Mouse (Mus musculus) intestine, embryonic 15.5 days (tissue): ENCODE measurements around the gene U2surp. TPM values are rescaled to one million over a fixed set of nuclear protein-coding genes. Genes with fewer than 3 reads are reported as not detected.
"Not testable (repeated sequence)": the region's sequence is repeated elsewhere in the genome, so short reads cannot be mapped to it uniquely, and the experiment has no call there.

Experiments
- ATAC-seq: fragments of 200-750 bp; cut with Nextera tagmentation; 2 replicates; pipeline ENCODE4 v1.8.0; 2017; ENCODE audit warnings: moderate TSS enrichment, moderate library complexity
- H3K27ac ChIP-seq: fragments of 300-500 bp; sonication (generic); 2 replicates; pipeline ENCODE4 v1.5.1; 2015; ENCODE audit warnings: mild to moderate bottlenecking, inconsistent platforms
- H3K27me3 ChIP-seq: fragments of 300-500 bp; sonication (generic); replicated peaks from 2 replicates; pipeline ENCODE4 v1.6.1; 2015; ENCODE audit warnings: inconsistent platforms
- H3K36me3 ChIP-seq: fragments of 300-500 bp; sonication (generic); 2 replicates; pipeline ENCODE4 v1.6.1; 2015; ENCODE audit warnings: inconsistent platforms
- H3K4me1 ChIP-seq: fragments of 300-500 bp; sonication (generic); replicated peaks from 2 replicates; pipeline ENCODE4 v1.6.1; 2015; ENCODE audit warnings: inconsistent platforms
- H3K4me2 ChIP-seq: fragments of 300-500 bp; sonication (generic); replicated peaks from 2 replicates; pipeline ENCODE4 v1.6.1; 2015; ENCODE audit warnings: mild to moderate bottlenecking, inconsistent platforms
- H3K4me3 ChIP-seq: fragments of 300-500 bp; sonication (generic); replicated peaks from 2 replicates; pipeline ENCODE4 v1.5.1; 2015; ENCODE audit warnings: inconsistent platforms
- H3K9ac ChIP-seq: fragments of 300-500 bp; sonication (generic); 2 replicates; pipeline ENCODE4 v1.6.1; 2015; ENCODE audit warnings: inconsistent platforms
- H3K9me3 ChIP-seq: fragments of 300-500 bp; sonication (generic); 2 replicates; pipeline ENCODE4 v1.6.1; 2016; ENCODE audit warnings: inconsistent platforms
- WGBS: fragments of 180-500 bp; shearing (Covaris S2); methylation state at CpG from one replicate; pipeline ENCODE4 v1.1.7; 2015; 5-methylcytosine and 5-hydroxymethylcytosine counted together
- polyA plus RNA-seq: library from polyadenylated mRNA; unstranded; fragments of >200 nt; fragmentation: Nextera tagmentation; extraction: Ambion mirVana; gene quantifications from 2 replicates; pipeline ENCODE4 v1.2.1, GENCODE M21; 2015

U2surp gene
- polyA plus RNA-seq, 1 experiment from 2014 or later = 164 TPM

DNA sequence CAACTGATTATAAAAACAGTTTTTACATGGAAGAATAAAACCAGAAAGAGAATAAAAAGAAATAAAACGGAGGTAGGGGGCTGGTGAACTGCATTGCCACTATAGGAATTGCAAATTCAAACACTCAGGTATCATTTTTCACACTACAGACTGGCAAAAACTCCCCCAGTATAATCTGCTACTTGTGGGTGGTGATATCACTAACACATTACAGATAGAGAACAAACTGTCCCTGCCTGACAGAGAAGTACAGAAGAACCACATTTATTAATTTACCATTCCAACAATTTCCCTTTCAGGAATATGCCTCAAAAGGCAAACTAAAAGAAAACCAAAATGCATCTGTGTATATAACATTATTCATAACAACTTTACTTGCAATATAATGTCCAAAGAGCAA, 16.8 kb downstream of the U2surp start:
- H3K36me3 ChIP-seq = no peaks in the 10 kb centered on the region; the same call in none of the 2 replicates
- no peak overlapping the region for H3K9ac ChIP-seq
- H3K4me2 ChIP-seq = no peak overlapping the region
- H3K9me3 ChIP-seq = no peaks in the 10 kb centered on the region
- H3K27me3 ChIP-seq = no peaks in the 10 kb centered on the region
- WGBS = 75% methylated on average over 1 of the region's 1 CpGs
- H3K4me3 ChIP-seq = no peak overlapping the region
- no peak overlapping the region for H3K27ac ChIP-seq
- ATAC-seq = no peak
- H3K4me1 ChIP-seq = no peaks in the 10 kb centered on the region

DNA sequence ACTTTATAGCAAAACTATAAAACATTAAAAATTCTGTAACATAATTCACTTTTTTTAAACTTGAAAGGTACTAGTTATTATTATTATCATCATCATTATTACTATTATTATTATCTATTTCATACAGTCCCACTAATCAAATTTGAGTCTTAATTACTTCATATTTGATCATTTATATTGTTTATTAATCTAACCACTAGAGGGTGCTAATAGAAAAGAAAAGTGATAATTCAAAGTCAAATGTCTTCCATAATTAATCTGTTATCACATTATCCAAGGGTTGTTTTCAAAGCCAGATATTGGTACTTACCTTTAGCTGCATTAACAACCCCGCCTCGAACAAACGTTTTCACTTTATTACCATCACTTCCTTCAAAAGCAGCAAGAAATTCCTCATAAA, 18.4 kb downstream of the U2surp start:
- Histone ChIP-seq H3K27me3 (no peaks in the 10 kb centered on the region), H3K9ac (no peak overlapping the region), H3K36me3 (no peaks in the 10 kb centered on the region; the same call in none of the 2 replicates), H3K27ac (no peak overlapping the region), H3K4me2 (no peak overlapping the region), H3K9me3 (no peaks in the 10 kb centered on the region), H3K4me3 (no peak overlapping the region), H3K4me1 (no peaks in the 10 kb centered on the region)
- WGBS = 86% methylated on average over 3 of the region's 3 CpGs
- no peak for ATAC-seq

DNA sequence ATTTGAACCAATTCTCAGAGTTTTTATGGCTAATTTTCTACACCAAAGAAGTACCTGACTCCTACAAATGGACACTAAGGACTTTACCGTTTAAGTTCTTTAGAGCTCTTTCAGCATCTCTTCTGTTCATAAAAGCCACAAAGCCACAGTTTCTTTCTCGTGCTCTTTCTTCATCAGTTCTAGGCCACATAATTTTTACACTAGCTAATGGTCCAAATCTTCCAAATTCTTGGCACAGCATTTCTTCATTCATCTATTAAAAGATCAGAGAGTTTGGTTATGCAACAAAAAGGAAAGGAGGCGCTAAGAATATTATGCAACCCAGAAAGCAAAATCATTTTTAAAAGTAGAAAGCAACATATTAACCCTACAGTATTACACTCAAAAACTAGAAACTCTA, 21.8 kb downstream of the U2surp start:
- WGBS = 97% methylated on average over 3 of the region's 3 CpGs
- Histone ChIP-seq H3K27me3 (no peaks in the 10 kb centered on the region), H3K4me2 (no peak overlapping the region), H3K27ac (no peak overlapping the region), H3K4me3 (no peak overlapping the region), H3K36me3 (peaks cover 3% of the 10 kb centered on the region), H3K9ac (no peak overlapping the region), H3K4me1 (no peaks in the 10 kb centered on the region), H3K9me3 (no peaks in the 10 kb centered on the region)
- no peak for ATAC-seq

DNA sequence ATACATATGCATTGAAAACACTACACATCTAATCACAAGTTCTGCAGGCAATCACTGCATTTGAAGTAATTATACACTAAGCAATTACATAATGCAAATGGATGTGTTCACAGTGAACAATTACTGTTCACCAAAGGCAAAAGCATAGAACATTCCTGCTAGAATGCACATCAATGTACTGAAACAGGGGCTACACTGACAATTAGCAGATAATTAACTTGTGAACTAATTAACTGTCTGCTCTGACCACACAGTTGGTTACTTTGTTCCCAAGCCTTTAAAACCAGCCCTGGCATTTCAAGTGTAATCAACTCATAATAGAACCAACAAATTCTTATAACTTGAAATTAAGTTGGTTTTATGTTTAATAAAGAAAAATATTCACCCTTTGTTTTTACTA, 22.9 kb downstream of the U2surp start:
- H3K4me3 ChIP-seq = no peak overlapping the region
- no peaks in the 10 kb centered on the region for H3K9me3 ChIP-seq
- H3K36me3 ChIP-seq = peaks cover 3% of the 10 kb centered on the region
- no peak overlapping the region for H3K4me2 ChIP-seq
- no peak for ATAC-seq
- H3K27me3 ChIP-seq = no peaks in the 10 kb centered on the region
- no peak overlapping the region for H3K9ac ChIP-seq
- no peak overlapping the region for H3K27ac ChIP-seq
- H3K4me1 ChIP-seq = no peaks in the 10 kb centered on the region

DNA sequence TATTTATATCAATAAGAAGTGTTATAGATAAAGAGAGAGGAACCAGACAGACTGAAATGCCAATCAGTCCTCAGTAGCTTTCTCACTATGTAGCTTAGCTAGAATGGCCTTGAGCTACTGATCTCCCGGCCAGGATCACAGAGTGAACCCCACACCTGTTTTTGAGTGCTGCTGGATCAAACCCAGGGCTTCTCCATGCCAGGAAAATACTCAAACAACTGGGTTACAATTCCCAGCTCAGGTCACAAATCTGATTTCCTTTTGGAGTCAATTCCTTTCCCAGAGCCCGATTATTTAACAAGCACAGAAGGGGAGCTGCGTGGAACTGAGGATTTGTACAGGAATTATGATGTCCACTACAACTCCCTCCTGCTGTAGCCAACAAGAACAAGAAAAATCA, 31.8 kb downstream of the U2surp start:
- Histone ChIP-seq H3K4me1 (no peaks in the 10 kb centered on the region), H3K9ac (no peak overlapping the region), H3K36me3 (peaks cover 17% of the 10 kb centered on the region)

DNA sequence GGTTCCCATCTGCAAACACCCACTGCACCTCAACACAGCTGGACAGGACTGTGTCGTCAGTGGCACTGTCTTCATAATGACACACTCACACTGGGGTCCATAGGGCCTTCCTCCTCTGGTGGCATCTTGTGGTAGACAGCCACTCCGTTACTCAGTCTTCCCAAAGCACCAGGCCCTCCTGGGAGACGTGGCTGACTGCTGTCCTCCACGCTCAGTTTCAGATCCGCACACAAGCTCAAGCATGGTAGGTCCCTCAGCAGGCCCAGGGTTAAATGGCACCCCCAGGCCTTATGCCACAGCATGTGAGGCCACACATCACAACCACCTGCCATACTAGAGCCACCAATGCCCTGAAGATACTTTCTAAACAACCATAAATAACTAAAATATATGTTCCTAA, 33.4 kb downstream of the U2surp start:
- H3K36me3 ChIP-seq = peaks cover 19% of the 10 kb centered on the region
- no peak overlapping the region for H3K9ac ChIP-seq
- H3K27me3 ChIP-seq = no peaks in the 10 kb centered on the region
- 89% methylated on average over 5 of the region's 5 CpGs for WGBS
- no peak for ATAC-seq
- H3K4me1 ChIP-seq = no peaks in the 10 kb centered on the region
- H3K4me2 ChIP-seq = no peak overlapping the region
- no peaks in the 10 kb centered on the region for H3K9me3 ChIP-seq
- no peak overlapping the region for H3K27ac ChIP-seq
- no peak overlapping the region for H3K4me3 ChIP-seq

More for the DNA sequence above, 31.8 kb downstream of the U2surp start:
- Histone ChIP-seq H3K27ac (no peak overlapping the region), H3K4me2 (no peak overlapping the region), H3K4me3 (no peak overlapping the region), H3K9me3 (no peaks in the 10 kb centered on the region), H3K27me3 (no peaks in the 10 kb centered on the region)
- WGBS = 90% methylated on average over 3 of the region's 3 CpGs
- ATAC-seq = no peak

DNA sequence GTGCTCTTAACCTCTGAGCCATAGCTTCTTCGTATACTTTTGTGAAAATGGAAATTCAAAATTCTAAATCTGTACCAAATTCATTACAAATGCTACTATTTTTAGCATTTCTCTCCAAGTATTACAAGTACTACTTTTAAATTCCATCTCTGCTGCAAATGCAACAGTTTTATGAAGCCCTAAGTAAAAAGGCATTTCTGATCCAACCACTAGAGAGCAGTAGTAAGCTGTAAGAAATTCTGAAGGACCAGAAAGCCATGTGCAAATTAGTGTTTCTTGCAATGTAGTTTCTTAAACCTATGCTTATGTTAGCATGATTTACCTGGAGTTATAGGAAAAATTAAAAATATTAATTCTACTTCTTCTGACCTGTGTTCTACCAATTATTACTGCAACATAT, 38.9 kb downstream of the U2surp start:
- Histone ChIP-seq H3K36me3 (peaks cover 11% of the 10 kb centered on the region), H3K4me1 (no peaks in the 10 kb centered on the region), H3K27ac (no peak overlapping the region), H3K27me3 (no peaks in the 10 kb centered on the region), H3K9me3 (no peaks in the 10 kb centered on the region), H3K4me2 (no peak overlapping the region), H3K4me3 (no peak overlapping the region), H3K9ac (no peak overlapping the region)
- ATAC-seq = no peak
- WGBS = 93% methylated on average over 1 of the region's 1 CpGs

DNA sequence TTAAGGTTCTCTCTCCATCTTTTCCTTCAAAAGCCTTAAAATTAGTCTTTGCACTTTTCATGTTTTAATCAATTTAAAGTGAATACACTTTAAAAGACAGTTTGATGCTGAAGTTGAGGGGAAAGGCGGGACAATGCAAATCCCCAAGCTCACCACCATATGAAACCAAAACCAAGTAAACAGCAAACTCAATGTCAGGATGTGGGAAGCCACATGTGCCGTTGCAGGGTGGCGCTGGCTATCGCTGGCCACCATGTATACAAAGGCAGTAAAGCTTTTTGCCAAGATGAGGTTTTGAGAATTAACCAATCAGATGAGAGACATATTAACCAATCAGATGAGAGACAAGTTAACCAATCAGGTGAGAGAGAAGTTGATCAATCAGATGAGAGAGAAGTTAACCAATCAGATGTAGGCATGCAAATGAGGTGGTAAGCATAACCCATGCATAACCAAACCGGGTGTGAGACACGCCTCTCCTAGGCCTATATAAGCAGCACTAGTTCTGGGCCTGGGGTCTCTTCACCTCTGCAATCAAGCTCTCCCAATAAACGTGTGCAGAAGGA, 42.7 kb downstream of the U2surp start:
- not testable (repeated sequence) for H3K27ac ChIP-seq, H3K4me2 ChIP-seq, H3K27me3 ChIP-seq, H3K4me1 ChIP-seq, H3K9me3 ChIP-seq, H3K9ac ChIP-seq, ATAC-seq, H3K4me3 ChIP-seq
- H3K36me3 ChIP-seq = peaks cover 12% of the 10 kb centered on the region
- WGBS = 92% methylated on average over 7 of the region's 7 CpGs

DNA sequence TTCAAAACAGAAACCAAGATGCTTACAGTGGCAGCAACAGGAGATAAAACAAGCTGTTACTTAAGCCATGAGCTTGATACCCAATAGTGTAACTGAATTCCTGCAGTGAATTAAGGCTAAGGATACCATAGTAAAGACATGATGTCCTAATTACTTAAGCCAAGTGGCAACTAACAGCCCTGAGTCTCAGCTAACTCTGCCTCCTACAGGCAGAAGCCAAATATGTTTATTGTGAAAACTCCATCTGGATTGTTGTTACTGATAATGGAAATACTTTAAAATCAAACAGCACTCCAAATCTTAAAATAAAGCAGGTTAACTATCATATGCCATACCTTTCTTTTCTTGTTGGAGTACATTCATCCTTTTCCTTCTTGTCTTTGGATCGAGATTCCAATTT, 47.8 kb downstream of the U2surp start:
- ATAC-seq = no peak
- 95% methylated on average over 1 of the region's 1 CpGs for WGBS
- no peak overlapping the region for H3K4me3 ChIP-seq
- H3K27me3 ChIP-seq = no peaks in the 10 kb centered on the region
- H3K9me3 ChIP-seq = no peaks in the 10 kb centered on the region
- H3K4me1 ChIP-seq = no peaks in the 10 kb centered on the region
- H3K27ac ChIP-seq = no peak overlapping the region
- H3K9ac ChIP-seq = no peak overlapping the region
- no peak overlapping the region for H3K4me2 ChIP-seq
- peaks cover 3% of the 10 kb centered on the region for H3K36me3 ChIP-seq

DNA sequence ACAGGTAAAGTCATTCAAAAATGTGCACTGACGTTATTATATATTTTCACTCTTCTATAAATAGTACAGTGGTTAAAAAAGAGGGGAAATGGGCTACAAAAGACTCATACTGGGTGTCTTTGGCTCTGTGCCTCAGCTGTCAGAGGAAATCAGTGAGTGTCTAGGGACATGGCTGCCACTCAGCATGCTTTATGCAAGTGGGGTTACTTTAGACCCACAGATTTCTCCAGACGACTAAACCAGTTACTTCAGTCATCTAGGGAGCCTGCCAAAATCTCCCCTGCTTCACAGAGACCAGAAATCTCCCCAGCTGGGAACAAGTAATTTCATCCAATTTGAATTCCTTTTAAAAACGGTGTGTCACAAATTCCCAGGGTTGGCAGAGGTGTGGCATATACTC, 59.9 kb downstream of the U2surp start:
- ATAC-seq = no peak
- 62% methylated on average over 3 of the region's 3 CpGs for WGBS
- H3K36me3 ChIP-seq = no peaks in the 10 kb centered on the region
- H3K27me3 ChIP-seq = no peaks in the 10 kb centered on the region
- H3K4me1 ChIP-seq = no peaks in the 10 kb centered on the region
- no peaks in the 10 kb centered on the region for H3K9me3 ChIP-seq
- no peak overlapping the region for H3K9ac ChIP-seq
- H3K4me2 ChIP-seq = no peak overlapping the region
- no peak overlapping the region for H3K27ac ChIP-seq
- no peak overlapping the region for H3K4me3 ChIP-seq

DNA sequence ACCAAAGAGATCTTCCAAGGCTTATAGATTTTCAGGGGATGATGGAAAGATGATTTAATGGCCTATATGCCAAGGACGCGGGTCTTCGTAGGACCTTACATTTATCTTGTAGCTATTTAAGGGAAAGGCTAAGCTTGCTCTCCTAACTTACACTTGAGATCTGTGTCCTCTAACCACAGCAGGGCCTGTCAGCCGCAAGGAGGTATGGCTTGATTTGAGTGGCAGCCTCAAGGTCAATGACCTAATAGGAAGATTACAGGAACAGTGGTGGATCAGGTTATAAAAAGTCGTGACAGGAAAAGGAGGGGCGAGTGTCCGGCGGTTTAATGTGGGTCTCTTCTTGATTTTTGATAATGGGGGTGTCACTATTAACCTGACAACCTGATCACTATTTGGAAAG, 61.2 kb downstream of the U2surp start:
- Histone ChIP-seq H3K27me3 (no peaks in the 10 kb centered on the region), H3K4me2 (no peak overlapping the region), H3K9me3 (no peaks in the 10 kb centered on the region), H3K9ac (no peak overlapping the region), H3K4me3 (no peak overlapping the region), H3K27ac (no peak overlapping the region), H3K4me1 (no peaks in the 10 kb centered on the region), H3K36me3 (no peaks in the 10 kb centered on the region)
- ATAC-seq = no peak
- WGBS = 97% methylated on average over 8 of the region's 8 CpGs

DNA sequence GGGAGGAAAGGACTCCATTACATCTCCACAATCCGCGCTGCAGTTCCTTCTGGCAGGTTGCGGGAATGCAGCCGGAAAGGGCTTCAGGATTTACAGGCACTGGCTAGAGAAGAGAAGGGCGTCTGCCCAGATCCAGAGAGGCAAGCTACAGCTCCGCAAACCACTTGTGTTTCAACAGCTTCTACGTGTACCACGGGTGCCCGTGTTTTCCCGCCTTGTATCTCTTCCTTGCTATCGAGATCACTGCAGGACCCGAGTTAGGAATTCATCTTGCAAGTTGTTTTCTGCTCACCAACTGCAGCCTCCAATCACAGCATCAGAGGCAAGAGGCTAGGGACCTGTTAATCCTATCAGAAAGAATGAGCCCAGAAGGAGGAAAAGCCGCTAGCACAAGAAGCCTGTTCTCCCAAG, 69.5 kb downstream of the U2surp start:
- Histone ChIP-seq H3K4me2 (peak overlapping the region; percentile 28), H3K9me3 (no peaks in the 10 kb centered on the region), H3K27me3 (no peaks in the 10 kb centered on the region), H3K4me1 (no peaks in the 10 kb centered on the region), H3K9ac (no peak overlapping the region), H3K27ac (no peak overlapping the region), H3K36me3 (no peaks in the 10 kb centered on the region), H3K4me3 (no peak overlapping the region)
- peak; percentile 71 for ATAC-seq
- 8% methylated on average over 13 of the region's 13 CpGs for WGBS

DNA sequence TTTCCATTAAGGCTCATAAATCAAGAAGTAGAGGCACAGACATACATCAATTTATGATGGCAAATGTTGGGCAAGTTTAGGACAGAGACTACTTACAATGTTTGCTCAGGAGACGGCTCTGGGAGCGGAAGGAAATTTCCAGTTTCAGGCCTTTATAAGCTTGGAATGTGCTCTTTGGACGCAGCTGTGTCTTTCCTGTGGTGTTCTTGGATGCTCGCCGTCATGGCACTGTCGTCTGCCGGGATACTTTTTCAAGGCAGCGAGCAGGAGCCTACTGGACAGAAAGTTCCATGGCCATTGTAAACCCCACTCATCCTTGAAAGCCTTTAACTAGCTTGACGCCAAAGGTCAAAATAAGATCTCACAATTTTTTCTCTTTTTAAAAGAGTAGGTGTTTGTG, 73.9 kb downstream of the U2surp start:
- WGBS = 72% methylated on average over 9 of the region's 9 CpGs
- ATAC-seq = no peak
- H3K27me3 ChIP-seq = no peaks in the 10 kb centered on the region
- no peaks in the 10 kb centered on the region for H3K36me3 ChIP-seq
- H3K4me1 ChIP-seq = no peaks in the 10 kb centered on the region
- no peak overlapping the region for H3K4me3 ChIP-seq
- H3K27ac ChIP-seq = no peak overlapping the region
- H3K4me2 ChIP-seq = no peak overlapping the region
- no peaks in the 10 kb centered on the region for H3K9me3 ChIP-seq
- H3K9ac ChIP-seq = no peak overlapping the region

DNA sequence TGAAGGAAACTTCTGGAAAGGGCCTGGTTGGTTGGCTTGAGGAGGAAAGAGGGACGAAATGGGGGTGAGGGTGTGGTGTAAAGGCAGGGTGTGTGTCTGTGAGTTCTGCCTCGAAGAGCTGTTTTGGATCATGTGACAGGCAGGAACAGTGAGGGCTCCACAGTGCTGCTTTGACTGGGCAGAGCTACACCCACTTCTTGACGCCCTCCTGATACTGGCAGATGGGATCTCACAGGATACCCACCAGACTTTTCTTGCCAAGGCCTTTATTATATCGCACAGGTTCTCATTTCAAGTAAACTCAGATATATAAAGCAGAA, 75.5 kb downstream of the U2surp start:
- no peaks in the 10 kb centered on the region for H3K9me3 ChIP-seq
- H3K4me3 ChIP-seq = no peak overlapping the region
- WGBS = 62% methylated on average over 4 of the region's 4 CpGs
- no peak overlapping the region for H3K4me2 ChIP-seq
- no peak overlapping the region for H3K27ac ChIP-seq
- H3K4me1 ChIP-seq = no peaks in the 10 kb centered on the region
- ATAC-seq = no peak
- no peaks in the 10 kb centered on the region for H3K27me3 ChIP-seq
- no peak overlapping the region for H3K9ac ChIP-seq
- H3K36me3 ChIP-seq = no peaks in the 10 kb centered on the region
